Mouse (Mus musculus): Measurements from ENCODE around the gene Mtor.

Gene Mtor

GRCm38 (mm10) chr4:148442598-148442997 is 5.8 kb upstream of the Mtor start:
- no peak for DNase-seq (ENCODE audit: low read depth)

GRCm38 (mm10) chr4:148444250-148444967 is 4.0 kb upstream of the Mtor start, which contains the start of gene Ubiad1:
TSS of gene Ubiad1 (minus strand) at chr4:148444771.
- no peak for DNase-seq (ENCODE audit: low read depth)

GRCm38 (mm10) chr4:148448853-148449245 is 438 bp downstream of the Mtor start:
- no peak for DNase-seq (ENCODE audit: low read depth)

GRCm38 (mm10) chr4:148453707-148454106 is 5.3 kb downstream of the Mtor start:
- DNase-seq (ENCODE audit: low read depth), result no peak

GRCm38 (mm10) chr4:148455477-148456025 is 7.1 kb downstream of the Mtor start:
- no peak for DNase-seq (ENCODE audit: low read depth)

- no peak for DNase-seq (ENCODE audit: low read depth)
Measured at GRCm38 (mm10) chr4:148460656-148461284, 12.4 kb downstream of the Mtor start.

- no peak for DNase-seq (ENCODE audit: low read depth)
Measured at GRCm38 (mm10) chr4:148461772-148462171, 13.4 kb downstream of the Mtor start.

GRCm38 (mm10) chr4:148462717-148463116 is 14.3 kb downstream of the Mtor start:
- no peak for DNase-seq (ENCODE audit: low read depth)

- no peak for DNase-seq (ENCODE audit: low read depth)
Measured at GRCm38 (mm10) chr4:148463208-148463960, 15.0 kb downstream of the Mtor start.

- no peak for DNase-seq (ENCODE audit: low read depth)
Measured at GRCm38 (mm10) chr4:148464301-148464700, 15.9 kb downstream of the Mtor start.

- DNase-seq (ENCODE audit: low read depth), result no peak
Measured at GRCm38 (mm10) chr4:148464869-148465268, 16.5 kb downstream of the Mtor start.

- DNase-seq (ENCODE audit: low read depth), result no peak
Measured at GRCm38 (mm10) chr4:148466511-148467079, 18.2 kb downstream of the Mtor start.

GRCm38 (mm10) chr4:148468396-148468795 is 20.0 kb downstream of the Mtor start:
- DNase-seq (ENCODE audit: low read depth), result no peak

- no peak for DNase-seq (ENCODE audit: low read depth)
Measured at GRCm38 (mm10) chr4:148469487-148470252, 21.3 kb downstream of the Mtor start.

GRCm38 (mm10) chr4:148471363-148471806 is 23.0 kb downstream of the Mtor start:
- DNase-seq (ENCODE audit: low read depth), result no peak

GRCm38 (mm10) chr4:148472436-148473174 is 24.2 kb downstream of the Mtor start:
- DNase-seq (ENCODE audit: low read depth), result no peak

- DNase-seq (ENCODE audit: low read depth), result no peak
Measured at GRCm38 (mm10) chr4:148473496-148473895, 25.1 kb downstream of the Mtor start.

- no peak for DNase-seq (ENCODE audit: low read depth)
Measured at GRCm38 (mm10) chr4:148480245-148480644, 31.8 kb downstream of the Mtor start.

GRCm38 (mm10) chr4:148481557-148482168 is 33.3 kb downstream of the Mtor start:
- no peak for DNase-seq (ENCODE audit: low read depth)

- DNase-seq (ENCODE audit: low read depth), result no peak
Measured at GRCm38 (mm10) chr4:148484511-148484910, 36.1 kb downstream of the Mtor start.

Measured in fibroblast of lung, adult 2 months (primary cell).